Mouse (Mus musculus) retina, postnatal 1 day (tissue): Measurements from ENCODE around the gene Sox14.

Experiments
- DNase-seq: peaks from one replicate; pipeline ENCODE4 v3.0.0-alpha.2; 2012

Gene Sox14

DNA sequence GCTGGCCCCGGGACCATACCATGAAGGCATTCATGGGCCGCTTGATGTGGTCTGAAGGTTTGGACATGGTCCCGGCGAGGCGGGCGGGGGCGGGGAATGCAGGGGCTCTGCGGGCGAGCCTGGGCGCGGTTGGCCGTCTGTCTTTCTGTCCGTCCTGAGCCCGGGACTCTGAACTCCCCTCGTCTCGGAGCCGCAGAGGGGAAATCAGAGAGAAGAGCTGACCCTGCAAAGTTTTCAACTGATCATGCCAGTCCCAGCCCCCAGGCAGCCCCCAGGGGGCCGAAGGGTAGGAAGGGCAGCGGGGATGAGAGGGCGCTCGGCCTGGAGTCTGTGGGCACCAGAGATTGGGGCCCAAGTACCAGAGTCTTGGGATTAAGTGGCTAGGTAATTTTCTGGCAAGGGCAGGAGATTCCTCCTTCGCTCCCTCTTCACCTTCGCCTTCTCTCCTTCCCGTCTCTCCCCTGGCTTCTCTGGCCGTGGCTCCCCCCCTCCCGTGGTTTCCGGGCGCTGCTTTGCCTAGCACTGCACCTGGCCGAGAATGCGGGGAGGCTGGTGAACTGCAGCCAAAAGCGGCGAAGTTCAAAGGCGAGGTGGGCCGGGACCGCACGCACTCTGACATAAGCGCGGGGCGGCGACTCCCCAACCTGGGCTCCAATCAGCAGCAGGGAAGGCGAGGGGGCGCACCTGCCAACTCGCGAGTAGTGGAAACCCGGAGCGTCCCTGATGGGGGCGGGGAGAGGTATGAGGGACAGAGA is at the start of gene Sox14:
TSS of gene Sox14 (minus strand) at position 553 of the 755 bp plus-strand sequence.
- DNase-seq: peak; percentile 55

DNA sequence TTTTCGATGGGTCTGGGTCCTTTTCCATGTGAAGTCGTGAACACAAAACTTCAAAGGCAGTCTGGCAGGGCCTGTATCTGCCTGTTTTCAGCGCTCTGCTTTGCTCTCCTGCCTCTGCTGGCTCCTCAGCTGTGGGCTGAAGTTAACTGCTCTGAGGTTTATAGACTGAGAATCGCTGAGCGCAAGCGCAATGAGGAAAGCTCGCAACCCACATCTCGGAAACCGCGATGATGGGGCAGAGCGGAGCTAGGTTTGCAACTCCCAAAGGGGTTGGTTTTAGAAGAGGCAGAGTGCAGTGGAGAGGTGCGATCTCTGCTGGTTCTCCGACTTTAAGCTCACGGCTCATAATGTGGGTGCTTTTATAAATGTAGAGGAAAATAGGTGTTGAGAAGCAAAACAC is 3.3 kb upstream of the Sox14 start:
- peak; percentile 39 for DNase-seq

DNA sequence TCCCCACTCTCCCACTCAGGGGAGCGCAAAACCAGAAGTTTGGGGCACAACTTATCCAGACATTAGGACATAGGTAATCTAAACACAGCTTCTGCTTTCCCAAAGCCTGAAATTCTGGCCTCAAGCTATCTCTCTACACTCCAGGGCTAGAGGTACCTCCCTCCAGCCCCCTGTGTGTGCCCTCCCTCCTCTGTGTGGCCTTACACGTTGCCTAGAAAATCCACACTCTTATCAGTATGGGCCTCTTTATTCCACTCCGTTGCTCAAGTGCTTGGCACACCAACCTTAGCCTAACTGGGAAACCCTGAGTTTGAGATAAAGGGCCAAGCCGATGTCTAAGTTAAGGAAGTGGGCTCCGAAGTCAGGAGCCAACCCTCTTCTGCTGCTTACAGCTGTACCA is 2.6 kb upstream of the Sox14 start:
- DNase-seq: no peak

DNA sequence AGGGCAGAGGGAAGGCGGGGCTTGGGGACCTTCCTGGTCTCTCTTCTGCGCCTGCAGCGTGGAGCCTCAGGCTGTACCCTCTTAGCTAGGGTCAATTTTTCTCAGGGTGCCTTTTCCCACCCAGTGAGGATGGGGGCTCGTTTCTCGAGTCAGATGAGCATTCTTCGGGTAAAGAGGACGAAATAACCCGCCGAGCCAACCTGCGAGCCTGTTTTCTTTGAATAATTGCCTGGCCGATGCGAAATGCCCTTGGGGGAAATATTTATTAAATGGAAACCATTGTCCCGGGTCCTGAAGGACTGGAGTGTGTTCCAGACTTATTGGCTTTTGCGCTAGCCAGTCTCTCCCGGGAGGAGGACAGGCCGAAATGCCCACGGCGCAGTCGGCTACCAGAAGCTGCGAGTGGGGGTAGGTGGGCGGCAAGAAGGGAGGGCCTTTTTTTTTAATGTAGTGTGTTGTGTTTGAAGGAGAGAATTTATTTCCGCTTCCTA is 1.1 kb upstream of the Sox14 start:
- no peak for DNase-seq

DNA sequence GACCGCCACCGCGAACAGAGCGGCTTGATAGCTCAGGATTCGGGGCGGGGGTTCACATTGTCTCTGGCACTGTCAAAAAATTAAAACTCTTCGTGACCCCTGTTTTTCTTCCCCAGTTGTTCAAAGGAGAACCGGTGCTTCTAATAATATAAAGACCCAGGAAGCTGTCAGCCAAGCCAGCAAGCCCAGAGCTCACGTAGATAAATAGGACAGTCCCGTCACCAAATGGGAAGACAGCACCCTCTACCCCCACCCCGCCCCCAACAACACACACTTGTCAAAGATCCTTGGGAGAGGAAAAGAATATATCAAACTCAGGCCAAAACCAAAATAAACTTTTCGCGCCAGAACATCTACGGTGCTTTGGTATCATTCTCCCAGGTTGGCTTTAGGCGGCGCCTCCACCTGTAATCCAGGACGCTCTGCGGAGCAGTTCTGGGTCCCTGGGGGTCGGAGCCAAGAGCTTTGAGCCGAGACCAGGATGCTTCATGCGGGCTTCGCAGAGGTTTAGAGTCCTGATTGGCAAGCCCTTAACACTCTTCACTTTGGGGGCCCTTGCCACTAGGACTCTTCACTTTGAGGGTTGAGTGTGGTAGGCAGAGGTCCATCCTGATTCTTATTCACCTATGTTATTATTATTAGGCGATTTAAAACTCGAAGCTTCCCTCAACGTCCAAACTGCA is 544 bp upstream of the Sox14 start:
- no peak for DNase-seq

DNA sequence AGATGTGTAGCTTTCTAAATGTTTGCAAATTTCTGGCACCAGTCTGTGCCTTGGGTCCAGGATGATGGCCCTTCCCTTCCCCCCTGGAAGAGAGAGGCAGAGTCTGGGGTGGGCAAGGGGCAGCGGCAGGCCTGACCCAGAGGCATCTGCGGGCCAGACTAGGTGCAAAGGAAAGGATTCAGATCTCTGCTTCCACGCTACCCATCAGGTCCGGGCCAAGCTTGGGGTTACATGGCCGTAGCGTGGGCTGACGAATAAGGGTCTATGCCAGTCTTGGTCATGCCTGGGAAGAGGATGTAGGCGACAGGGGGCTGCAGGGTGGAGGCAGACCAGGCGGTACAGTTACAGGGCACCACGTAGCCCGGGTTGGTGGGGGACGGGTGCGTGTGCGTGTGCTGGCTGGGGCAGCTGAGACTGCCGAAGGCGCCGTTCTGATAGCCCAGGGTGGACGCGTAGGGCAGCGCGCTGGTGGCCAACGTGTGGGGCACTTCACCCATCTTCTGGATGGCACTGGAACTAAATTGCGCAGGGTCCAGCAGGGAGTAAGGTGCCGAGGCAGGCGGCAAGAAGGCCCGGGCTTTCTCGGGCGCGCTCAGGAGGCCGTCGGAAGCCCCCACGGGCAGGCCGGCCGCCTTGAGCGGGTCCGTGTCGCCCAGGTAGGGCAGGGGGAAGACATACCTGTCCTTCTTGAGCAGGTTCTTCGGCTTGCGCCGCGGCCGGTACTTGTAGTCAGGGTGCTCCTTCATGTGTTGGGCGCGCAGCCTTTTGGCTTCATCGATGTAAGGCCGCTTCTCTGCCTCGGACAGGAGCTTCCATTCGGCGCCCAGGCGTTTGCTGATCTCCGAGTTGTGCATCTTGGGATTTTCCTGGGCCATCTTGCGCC is 994 bp downstream of the Sox14 start:
- no peak for DNase-seq

DNA sequence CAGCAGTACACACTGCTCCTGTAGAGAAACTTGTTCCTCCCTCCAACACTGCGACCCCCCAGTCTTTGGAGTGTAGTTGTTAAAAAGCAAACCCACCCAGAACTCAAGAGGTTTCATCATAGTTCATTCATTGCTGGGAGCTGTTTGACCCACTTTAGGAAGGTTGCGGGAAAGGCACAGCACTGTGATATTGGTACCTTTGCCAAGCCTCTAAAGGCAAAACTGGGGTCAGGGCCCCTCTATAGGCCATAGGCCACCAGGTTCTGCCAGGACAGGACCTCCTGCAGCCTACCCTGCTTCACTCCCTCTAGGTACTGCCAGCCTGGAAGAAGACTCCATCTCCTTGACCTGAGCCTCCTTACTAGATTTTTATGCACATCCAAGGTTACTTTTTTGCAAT is 2.2 kb downstream of the Sox14 start:
- no peak for DNase-seq

DNA sequence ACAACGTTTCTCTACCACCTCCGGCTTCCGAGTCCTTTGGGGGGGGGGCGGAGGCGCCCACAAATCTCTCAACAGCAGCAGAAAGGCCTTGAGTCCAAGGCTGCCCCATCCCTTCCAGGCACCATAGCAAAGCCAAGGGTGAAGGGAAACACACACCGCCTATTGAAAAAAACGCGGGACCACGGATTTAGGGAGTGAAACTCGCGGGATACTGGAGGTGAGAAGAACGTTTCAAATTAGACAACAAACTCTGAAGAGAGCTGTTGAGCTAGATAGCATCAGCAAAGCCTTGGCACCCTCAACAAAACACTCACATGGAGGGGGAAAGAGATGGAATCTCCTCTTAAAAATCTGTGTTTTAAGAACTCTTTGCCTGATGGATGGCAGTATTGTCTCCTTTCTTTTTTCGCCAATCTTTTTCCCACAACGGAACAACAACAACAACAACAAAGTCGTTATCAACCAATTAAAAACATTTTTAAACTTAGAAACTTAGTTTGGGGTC is 2.8 kb downstream of the Sox14 start:
- no peak for DNase-seq

DNA sequence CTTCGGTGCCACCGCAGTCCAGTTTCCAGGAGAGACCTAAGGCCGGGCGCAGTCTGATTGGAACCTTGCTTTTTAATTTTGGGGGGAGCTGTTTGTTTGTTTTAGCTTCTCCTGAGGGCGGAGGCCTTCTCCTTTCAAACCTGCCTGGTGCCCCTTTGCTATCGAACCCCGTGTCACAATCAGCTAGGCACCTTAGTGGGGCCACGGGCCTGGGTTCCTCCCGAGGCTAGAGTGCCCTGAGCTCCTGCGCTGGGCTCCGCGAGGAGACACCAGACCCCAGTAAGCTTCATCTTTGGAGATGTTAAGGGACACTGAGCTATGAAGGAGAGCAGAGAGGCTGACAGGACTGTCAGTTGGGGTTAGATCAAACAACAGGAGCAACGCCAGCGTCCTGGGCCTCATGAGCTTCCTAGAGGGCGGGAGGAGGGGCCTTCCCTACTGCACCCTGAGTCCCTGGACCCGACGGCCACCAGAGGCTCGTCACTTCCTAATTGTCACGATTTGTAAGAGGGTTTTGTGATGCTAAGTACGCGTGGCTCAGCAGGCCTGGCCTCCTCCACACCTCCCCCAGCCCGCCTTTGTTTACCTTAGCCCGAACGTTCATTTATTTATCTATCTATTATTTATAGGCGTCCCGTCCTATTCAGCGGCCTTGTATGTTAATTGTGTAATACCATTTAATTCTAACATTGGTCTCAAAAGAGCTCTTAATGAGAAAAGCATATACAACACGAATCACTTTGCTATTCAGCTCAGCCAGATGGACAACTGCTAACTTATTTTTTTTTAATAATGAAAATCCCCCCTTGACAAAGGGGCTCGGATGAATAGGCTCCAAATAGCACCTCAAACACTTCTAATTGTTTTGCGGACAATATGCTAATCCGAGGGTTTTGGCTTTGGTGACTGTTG is 3.5 kb downstream of the Sox14 start:
- DNase-seq: peak; percentile 64

DNA sequence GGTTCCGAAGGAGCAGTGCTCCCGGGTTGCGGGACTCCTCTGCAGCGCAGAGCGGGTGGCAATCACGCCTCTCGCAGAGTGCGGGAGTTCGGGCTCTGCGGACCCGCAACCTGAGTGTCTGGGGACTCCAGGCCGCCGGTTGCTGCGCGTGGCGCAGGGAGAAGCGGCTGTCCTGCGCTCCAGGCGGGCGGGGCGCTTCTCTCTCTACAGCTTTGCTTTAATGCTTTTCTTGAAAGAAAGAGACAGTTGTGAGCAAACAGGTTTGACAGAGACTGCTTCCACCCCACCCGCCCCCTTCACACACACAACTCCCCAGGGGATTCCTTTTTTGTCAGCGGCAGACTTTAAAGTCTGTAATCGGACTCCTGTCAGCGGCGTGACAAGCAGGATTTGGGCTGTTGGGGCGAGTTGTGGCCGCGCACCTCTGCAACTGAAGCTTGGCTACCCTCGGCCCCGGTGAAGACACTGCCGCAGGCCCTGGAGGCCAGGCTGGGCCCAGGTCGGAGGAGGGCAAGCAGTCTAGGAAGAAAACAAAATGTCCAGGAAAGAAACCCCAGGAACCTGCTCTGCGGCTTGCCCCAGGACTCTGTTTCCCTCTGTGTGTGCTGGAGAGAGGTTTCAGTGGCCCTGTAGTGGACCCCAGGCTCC is 4.3 kb downstream of the Sox14 start:
- peak; percentile 42 for DNase-seq

DNA sequence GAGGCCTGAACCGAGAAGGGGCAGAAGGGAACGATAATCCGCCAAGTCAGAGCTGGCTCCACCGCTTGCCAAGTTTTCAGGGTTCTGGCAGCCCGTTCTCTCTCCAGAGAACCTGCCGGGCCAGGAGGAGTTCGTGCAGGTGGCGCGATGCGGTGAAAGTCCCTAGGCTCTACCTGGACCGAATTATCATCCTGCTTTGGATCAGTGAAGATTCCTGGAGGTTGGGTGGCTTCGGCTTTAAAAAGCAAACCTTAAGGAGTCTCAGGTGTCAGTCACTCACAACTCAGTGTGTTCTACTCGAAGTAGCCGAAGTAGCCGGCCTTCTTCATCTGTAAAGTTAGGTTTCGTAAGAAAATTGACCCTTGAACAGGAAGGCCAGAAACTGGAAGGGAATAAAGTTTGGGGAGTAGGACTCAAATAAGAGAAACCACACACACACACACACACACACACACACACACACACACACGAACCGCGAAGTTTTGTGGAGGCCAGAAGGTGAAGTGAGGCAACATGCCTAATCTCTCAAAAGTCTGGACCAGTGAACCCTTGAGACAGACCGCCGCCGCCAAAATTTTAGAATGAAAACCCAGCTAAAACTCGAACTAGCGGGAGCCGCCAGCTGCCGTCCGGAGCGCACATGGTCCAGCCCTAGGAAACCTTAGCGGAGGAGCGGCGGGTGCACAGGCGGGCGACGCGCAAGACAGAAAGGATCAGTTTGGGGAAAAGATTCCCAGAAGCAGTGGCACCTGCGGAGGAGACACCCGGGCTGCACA is 5.0 kb downstream of the Sox14 start:
- peak; percentile 35 for DNase-seq

DNA sequence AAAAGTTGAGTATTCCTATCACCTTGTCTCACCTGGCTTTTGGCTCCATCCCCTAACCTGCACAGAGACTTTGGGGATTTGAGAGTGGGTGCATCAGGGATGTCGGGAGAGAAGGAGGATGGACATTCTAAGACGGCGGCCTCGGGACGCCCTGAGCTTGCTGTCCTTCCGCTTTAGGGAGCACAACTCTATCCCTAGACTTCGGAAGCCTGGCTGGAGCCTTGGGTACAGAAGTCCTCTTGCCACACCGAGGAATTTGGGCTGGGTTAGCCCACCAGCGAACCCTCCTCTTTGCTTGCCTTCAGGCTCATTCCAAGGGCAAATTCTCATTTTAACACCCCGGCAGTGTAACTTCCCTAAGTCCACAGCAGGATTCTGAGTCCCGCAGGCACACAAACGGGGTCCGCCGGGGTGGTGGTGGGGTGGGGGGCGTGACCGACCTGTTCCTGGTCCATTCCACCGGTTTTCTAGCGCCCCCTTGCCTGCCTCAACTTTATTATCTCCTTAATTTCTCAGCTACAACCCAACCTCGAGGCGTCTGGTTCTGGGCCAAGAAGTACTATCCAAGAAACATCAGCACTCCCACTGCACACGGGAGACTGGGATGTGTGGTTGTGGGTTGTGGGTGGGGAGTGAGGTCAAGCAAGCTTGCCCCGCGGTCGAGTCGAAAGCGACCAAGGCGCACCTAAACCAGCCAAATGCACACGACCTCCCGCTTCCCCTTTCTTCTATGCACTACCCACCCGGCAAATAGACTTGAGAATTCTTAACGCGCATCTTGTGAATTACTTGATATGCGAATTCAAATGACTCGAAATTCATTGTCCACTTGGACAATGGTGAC is 5.8 kb downstream of the Sox14 start:
- no peak for DNase-seq

DNA sequence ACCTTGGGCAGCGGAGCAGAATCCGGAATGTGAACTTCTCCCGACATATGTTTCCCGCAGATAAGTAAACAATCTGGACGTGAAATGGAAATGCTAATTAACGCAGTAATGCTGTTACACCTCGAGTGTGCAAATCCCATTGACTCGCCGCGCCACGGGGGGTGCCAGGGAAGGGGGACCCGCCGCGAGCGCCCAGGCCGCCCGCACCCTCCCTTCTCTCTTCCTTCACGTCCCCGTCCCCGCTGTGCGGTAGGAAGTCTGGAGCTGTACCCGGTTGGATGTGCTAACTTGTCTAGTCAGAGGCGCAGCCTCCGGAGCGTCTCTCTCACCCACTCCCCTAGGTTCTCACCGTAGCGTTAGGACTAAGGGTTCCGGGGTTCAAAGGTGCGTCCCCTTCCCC is 6.7 kb downstream of the Sox14 start:
- DNase-seq: peak; percentile 48

DNA sequence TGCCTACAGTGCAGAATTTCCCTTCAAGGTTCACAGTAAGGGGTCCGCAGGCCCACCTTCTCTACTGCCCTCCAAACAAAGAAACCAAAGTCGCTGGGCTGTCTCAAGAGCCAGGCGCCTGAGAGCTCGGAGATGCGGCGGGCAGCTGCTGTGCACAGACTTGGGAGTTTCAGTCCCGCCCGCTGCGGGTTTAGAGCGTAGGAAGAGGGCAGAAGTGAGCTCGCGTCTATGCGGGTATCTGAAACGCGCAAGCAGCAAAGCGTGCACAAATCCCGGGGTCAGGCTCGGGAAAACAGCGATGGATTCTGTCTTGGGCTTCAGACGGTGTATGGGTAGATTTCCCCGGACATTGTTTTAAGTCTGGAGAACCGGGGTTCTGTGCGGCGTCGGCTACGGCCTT is 7.4 kb downstream of the Sox14 start:
- peak; percentile 79 for DNase-seq

DNA sequence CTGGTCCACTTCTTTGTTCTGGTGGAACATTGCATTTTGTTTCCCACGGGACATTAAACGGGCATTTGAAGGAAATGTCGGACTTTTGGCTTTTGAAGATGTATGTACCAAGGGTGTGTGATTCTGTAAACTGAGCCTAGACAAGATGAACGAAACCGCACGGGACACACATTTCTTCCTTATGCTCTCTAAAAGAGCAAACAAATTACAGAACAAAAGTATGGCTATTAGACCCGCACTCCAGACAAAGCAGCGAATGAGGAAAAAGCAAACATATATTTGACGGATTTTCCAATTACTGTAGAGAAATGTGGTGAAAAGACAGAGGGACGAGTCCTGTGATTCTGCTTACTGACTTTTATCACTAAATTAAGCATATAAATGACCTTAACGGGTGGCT is 7.9 kb downstream of the Sox14 start:
- no peak for DNase-seq

DNA sequence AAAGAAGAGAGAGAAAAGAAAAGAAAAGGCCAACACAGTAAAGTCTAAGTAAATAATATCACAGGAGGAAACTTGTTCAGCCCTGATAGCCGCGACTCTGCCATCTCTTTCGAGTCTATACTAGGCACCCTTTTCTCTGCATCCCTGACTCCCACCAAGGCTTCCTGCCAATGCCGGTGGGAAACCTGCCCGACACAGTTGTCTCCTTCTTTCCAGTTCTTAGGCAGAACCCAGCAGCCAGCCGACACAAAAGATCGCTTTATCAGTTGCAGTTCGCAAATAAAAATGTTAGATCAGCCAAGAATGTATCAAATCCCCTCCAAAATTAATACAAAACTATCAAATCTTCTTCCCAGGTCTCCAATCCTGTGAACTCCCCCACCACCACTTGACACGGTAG is 13.0 kb downstream of the Sox14 start:
- DNase-seq: no peak

DNA sequence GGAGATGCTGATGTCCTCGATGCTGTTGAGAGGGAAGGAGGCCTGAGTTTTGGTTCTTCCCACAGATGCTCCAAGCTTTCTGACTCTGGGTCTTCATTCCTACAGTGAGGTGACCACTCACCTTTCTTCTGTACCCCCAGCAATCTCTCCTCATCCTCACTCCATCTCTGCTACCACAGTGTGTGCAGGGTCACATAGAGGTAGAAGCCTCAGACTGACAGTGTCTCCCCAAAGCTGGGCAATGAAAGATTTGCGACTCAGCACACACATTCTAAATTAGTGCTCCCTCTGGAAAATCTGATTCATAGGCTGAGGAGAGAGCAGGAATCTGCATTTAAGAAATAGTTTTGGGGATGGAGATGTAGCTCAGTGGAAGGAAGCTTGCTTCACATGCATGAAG is 21.5 kb downstream of the Sox14 start:
- DNase-seq: no peak

DNA sequence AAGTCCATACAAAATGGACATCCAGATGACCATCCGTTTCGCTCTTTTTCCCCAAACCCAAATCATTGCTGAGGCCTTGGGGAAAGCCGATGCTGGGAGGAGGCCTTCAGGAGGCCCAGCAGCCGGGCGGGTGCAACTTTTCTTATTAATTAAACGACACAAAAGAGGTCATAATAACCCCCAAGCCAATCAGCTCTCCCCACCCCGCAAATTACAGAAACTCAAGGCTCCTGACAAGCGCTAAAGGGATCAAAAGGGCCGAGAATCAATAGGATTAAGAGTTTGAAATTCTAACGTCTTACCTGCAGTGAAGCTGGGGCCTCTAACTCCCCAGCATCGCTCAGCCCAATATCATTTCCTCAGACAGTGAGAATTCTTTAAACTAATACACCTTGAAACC is 22.6 kb downstream of the Sox14 start:
- no peak for DNase-seq

DNA sequence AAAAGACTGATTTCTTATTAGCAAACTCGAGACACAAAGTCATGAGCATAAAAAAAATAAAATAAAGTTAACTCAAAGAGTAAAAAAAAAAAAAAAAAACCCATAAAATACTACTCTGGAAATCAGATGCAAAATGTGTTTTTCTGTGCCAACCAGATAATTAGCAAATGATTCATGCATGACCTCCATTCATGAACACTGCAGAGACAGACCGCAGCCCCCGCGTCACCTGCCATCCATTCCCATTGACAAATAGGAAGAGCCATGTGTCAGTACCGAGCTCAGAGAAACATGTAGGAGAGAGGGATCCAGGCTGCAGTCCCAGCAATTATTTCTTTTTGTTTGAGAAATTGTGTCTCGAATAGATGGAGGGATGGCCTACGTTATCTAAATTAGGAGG is 25.6 kb downstream of the Sox14 start:
- DNase-seq: peak; percentile 53

DNA sequence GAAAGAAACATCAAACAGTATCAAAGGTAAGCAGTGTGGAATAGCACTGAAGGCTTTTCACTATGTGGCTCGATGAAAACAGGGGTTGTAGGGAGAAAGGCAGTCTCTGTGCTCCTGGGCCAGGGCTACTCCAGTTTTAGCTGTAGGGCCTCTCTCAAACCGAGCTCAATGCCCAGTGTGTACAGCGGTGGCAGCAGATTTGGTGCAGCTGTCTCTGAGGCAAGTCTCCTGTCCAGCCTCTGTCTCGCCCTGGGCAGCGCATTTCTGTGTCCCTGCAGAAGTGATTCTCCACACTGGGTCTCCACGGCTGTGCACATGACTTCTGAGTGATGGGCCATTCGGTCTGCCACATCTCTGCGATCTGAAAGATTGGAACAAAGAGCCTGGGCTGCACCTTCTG is 27.6 kb downstream of the Sox14 start:
- DNase-seq: peak; percentile 42
